Mouse (Mus musculus): Measurements from ENCODE around the gene Fry.

Gene Fry

DNA sequence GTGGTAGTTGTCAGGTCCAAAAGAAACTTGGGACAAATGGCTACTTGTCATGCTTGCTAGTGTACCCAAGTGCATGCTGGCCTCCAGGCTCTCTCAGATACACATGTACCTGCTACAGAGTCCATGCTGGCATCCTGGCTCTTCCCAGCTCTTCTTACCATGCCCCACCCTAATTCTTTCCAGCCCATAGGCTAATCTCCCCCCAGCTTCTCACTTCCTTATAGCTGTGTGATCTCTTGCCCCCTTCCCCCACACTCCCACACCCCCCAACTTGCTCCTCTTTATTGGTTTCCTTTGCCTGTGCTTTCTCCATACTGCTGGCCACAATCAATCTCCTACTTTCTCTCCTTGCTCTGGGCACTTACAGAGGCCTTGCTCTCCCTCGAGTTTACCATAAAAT lies 146.6 kb downstream of the Fry start:
- no peak for DNase-seq (ENCODE audit: low read depth in 2 of 2, low spot score in 2 of 2)

DNA sequence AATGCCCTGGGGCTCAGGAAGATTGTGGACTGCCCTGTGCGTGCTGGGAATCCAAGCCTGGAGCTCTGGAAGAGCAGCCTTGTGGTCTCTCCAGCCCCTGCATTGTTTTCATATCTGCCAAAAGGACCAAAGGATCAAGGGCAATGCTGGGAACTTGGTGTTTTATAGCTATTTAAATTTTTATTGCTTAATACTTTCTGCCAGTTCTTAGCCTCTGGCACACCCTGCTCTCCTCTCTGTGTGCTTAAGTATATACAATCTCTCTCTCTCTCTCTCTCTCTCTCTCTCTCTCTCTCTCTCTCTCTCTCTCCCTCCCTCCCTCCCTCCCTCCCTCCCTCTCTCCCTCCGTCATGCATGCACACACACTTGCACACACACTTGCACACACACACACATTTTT lies 147.5 kb downstream of the Fry start:
- no peak for DNase-seq (ENCODE audit: low read depth in 2 of 2, low spot score in 2 of 2)

DNA sequence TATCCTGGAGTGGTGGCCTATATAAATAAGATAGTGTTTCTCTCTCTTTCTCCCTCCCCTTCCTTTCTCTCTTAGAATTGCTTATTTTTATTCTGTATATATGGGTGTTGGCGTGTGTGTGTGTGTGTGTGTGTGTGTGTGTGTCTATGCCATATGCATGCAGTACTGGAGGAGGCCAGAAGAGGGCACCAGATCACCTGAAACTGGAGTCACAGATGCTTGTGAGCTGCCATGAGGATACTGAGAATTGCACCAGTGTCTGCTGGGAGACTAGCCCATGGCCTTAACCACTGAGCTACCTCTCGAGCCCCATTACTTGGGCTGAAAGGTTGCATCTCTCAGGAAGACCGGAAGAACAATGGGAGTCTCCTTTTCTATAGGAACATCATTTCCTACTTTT lies 149.8 kb downstream of the Fry start:
- no peak for DNase-seq (ENCODE audit: low read depth in 2 of 2, low spot score in 2 of 2)

DNA sequence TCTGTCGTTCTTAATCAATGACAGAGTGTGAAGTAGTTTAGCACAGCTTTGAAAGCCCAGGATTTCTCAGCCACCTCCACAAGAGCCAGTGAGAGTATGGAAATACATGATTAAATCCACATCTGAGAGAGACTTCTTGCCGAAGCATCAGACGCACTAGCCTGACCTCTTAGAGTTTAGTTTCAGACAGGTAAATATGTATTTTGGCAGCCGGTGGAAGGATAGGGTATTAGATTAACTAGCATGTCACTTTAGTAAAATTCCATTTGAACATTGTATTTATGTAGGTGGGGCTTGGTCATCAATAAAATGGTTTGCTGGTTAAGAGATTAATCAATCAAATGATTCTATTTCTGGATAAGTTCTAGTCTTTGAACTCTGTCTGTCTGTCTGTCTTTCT lies 152.0 kb downstream of the Fry start:
- DNase-seq (ENCODE audit: low read depth in 2 of 2, low spot score in 2 of 2) = no peak

DNA sequence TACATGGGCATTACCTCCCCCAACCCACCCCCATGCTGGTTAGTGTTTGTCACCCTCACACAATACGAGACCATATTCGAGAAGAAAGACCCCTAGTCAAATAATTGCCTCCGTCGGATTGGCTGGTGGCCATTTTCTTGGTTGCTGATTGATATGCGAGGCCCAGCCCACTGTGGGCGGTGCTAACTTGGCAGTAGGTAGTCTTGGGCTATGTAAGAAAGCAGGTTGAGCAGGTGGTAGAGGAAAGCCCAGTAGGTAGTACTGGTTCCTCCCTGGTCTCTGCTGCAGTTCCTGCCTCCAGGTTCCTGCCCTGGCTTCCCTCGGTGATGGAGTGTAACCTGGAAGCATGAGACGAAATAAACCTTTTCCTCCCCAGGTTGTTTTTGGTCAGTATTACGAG lies 153.7 kb downstream of the Fry start:
- no peak for DNase-seq (ENCODE audit: low read depth in 2 of 2, low spot score in 2 of 2)

DNA sequence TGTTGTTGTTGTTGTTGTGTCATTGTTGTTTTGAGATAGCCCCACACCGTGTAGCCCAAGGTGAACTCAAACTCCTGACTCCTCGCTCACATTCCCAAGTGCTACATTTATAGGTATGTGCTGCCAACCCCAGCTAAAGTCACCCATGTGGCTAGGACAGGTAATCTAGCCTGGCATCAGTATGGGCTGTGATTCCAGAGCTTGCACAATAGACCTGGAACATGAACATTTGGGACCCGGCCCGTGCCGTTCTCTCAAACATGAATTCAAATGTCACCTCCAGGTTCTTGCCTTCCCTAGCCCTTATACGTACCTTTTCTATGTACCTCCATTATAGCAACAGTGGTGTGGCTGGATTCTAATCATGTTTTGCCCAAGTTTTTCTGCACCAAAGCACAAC lies 156.9 kb downstream of the Fry start:
- DNase-seq (ENCODE audit: low read depth in 2 of 2, low spot score in 2 of 2) = no peak

DNA sequence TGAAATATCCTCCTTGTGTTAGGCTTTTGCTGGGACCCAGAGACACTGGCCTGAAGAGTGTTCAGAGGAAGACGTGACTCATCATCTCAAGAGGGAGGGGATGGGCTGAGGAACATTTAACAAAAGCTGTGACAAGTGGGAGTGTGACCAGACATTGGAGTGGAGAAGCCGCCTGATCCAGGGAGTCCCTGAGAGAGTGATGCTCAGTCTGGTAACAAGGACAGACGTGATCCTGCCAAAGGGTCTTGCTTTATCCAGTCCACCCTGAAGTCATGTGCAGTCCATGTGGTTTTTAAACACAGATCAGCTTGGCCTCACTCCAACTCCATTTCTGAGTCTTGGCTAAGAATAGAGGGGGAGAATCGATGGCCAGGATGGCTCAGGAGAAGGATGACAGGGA lies 158.2 kb downstream of the Fry start:
- DNase-seq (ENCODE audit: low read depth in 2 of 2, low spot score in 2 of 2) = no peak

GRCm38 (mm10) chr5:150279387-150279786 lies 160.9 kb downstream of the Fry start:
- DNase-seq (ENCODE audit: low read depth in 2 of 2, low spot score in 2 of 2) = no peak

GRCm38 (mm10) chr5:150281084-150281483 lies 162.6 kb downstream of the Fry start:
- DNase-seq (ENCODE audit: low read depth in 2 of 2, low spot score in 2 of 2) = no peak

DNA sequence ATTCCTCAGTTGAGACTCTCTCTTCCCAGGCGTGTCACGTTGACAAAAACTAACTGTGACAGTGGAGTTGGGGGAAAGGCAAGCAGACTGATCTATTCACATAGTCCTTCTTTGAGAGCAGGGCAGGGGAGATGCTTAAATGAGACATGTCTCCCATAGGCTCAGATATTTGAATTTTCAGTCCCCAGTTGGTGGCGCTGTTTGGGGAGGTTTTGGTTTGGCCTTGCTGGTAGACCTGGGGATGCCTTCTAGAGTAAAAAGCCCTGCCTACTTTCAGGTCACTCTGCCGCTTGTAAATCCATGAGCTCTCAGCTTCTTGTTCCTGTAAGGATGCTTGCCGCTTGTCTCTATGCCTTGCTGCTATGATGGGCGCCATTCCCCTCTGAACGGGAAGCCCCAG lies 163.6 kb downstream of the Fry start:
- DNase-seq (ENCODE audit: low read depth in 2 of 2, low spot score in 2 of 2) = no peak

DNA sequence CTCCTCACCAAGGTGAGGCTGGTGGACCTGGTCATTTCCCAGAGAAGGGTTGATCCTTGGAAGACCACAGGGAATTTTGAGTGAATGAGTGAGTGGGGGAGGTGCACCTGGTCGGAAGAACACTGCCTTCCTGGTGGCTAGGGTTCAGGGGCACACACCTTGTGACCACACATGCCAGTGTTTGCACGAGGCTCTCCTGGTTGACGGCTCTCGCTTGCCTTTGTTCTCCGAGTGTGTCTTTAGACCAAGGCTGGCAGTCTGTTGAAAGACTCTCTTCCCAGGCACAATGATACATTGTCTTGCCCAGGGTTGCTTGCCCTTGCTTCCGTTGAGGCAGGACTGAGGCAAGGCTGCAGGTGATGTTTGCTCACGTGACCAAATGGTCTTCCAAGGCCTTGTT lies 169.5 kb downstream of the Fry start:
- DNase-seq (ENCODE audit: low read depth in 2 of 2, low spot score in 2 of 2) = no peak

GRCm38 (mm10) chr5:150289611-150290010 lies 171.2 kb downstream of the Fry start:
- DNase-seq (ENCODE audit: low read depth in 2 of 2, low spot score in 2 of 2) = no peak

DNA sequence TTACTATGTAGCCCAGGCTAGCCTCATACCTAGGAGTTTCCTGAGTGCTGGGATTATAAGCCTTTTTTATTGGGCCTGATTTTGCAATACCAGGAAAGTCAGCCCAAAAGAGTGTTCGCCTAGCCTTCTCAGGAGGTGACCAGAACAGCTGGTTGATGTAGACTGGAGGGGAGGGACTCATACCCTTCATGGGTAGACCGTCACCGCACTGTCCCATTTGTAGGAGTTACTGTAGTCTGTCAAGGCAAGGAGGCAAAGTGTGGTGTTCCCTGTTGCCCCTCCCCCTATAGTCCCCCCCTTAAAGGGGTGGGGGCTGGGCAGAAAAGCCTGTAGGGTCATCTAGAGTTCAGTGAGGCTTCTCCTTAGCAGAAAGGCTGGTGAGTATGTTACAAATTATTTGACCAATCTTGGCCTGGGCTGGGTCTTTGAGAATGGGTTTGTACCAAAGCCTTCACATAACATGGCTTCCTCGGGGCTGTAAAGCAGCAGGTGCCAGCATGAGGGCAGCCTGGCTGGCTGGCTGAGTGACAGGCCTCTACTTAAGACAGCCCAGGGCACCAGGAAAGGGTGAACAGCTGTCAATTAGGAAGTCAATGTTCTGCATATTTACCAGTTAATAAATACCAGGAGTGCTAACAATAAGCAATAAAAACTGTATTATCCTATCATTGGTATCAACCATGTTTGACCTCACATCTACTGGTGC lies 172.2 kb downstream of the Fry start:
- no peak for DNase-seq (ENCODE audit: low read depth in 2 of 2, low spot score in 2 of 2)

DNA sequence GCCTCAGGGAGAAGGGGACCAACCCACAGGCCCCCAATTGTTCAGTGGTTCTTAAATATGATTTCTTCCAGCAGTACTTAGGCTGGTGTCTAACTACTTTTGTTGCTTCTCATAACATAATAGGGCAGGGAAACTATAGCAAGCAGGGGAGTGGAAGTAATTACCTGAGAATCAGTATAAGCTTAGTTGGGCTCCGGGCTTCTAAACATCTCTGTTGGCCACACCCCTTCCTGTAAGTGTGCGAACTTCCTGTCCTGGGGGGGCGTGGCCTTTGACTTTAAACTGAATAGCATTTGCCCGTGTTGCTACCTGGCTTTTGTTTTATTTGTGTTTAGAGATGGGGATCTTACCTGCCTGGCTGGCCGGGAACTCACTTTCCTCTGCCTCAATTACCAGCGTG lies 172.8 kb downstream of the Fry start:
- DNase-seq (ENCODE audit: low read depth in 2 of 2, low spot score in 2 of 2) = no peak

DNA sequence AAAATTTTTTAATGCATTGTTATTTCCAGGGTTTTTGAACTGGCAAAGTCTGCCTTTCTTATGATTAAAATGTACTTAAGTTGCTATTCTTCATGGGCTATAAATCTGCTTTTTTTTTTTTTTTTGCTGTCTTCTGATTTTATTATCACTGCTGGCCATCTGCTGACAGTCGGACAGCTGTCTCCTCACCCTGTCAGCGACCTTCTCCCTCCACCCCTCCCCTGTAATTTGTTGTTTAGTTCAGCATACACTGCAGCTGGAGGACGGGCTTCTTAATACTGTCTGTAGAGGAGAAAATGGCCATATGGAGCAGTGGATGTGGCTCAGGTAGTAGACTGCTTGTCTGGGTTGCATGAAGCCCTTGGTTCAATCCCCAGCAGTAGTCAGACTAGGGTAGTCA lies 173.7 kb downstream of the Fry start:
- DNase-seq (ENCODE audit: low read depth in 2 of 2, low spot score in 2 of 2) = no peak

GRCm38 (mm10) chr5:150294306-150294705 lies 175.9 kb downstream of the Fry start:
- no peak for DNase-seq (ENCODE audit: low read depth in 2 of 2, low spot score in 2 of 2)

DNA sequence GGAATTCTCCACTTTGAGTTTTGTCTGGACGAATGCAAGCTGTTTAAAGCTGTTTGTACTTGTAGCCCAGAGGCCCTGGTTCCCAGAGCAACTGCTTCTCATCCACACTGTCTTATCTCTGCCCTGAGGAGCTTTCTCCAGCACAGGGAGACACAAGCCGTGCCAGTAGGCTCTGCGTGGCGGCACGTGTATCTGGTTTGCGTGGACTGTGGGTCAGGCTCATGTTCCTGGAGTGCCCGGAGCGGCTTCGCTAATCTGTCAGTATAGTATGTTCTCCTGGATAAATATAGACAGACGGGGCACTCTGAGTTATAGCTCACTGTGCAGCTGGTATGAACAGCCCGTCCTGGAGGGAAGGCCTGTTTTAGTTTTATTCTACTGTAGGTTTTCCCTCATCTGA lies 176.7 kb downstream of the Fry start:
- no peak for DNase-seq (ENCODE audit: low read depth in 2 of 2, low spot score in 2 of 2)

- DNase-seq (ENCODE audit: low read depth in 2 of 2, low spot score in 2 of 2) = no peak
Measured at GRCm38 (mm10) chr5:150298969-150299368, 180.5 kb downstream of the Fry start.

GRCm38 (mm10) chr5:150302123-150302522 lies 183.7 kb downstream of the Fry start:
- DNase-seq (ENCODE audit: low read depth in 2 of 2, low spot score in 2 of 2) = no peak

DNA sequence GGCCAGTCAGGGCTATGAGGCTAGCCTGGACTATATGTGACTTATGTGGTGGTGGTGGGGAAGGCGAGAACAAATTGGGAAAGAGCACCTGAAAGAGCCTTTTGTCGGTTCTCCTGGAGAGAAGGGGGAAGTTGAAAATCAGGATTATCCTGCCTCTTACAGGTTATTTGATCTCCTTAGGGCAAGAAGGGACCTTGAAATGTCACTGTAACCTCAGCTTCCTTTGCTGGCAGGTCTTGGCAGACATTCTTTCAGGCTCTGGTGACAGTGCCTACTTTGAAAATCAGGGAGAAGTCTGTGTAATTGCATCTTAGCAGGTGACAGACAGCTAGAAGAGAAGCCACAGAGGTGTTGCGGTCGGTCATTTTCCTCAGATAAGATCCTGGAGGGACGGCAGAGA lies 184.6 kb downstream of the Fry start:
- no peak for DNase-seq (ENCODE audit: low read depth in 2 of 2, low spot score in 2 of 2)

DNA sequence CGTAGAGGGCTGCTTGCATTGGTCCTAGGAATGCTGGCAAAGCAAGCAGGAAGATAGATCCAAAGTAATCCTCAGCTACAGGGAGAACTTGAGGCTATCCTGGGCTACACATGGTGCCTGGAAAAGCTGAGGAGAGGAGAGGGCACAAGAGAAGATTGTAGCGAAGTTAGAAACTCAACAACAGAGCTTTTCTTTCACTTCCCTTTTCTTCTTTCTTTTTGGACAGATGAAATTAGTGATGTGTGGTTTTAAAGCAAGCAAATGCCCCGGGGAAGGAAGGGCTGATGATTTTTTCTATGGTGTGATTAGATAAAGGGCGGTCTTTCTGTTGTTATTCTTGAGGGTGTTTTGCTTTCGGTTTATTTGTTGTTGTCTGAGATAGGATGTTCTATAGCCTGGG lies 188.1 kb downstream of the Fry start:
- DNase-seq (ENCODE audit: low read depth in 2 of 2, low spot score in 2 of 2) = no peak

DNA sequence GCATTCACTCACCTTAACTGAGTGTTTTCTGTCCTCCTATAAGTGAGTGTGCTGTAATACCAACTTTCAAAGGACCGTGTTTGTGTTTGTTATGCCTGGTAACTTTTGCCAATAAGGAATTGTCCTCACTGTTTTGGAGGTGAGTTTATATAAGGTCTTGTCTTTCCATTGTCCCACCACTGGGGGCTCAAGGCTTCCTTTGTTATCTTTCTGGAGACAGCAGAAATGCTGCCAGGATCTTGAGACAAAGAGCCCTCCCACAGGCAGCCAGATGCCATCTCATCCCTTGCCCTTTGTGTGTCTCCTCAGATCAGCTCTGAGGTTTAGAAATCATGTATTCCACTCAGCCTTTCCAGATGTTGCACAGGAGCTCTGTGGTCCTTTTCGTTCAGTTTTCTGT lies 194.8 kb downstream of the Fry start:
- DNase-seq (ENCODE audit: low read depth in 2 of 2, low spot score in 2 of 2) = no peak

DNA sequence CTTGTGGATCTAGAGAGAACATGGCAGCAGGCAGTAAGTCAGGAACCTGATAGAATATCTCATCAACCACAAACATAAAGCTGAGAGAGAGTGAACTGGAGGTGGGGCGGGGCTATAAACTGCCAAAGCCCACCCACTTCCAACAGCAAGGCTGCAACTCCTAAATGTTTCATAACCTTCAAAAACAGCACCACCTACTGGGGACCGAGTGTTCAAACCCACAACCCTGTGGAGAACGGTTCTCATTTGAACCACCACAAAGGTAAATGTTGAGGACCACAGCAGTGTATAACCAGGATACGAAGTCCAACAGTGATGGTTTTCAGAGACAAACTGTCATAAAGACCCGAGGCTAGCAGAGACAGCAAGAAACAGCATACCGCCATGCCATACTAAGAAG lies 196.1 kb downstream of the Fry start:
- no peak for DNase-seq (ENCODE audit: low read depth in 2 of 2, low spot score in 2 of 2)

DNA sequence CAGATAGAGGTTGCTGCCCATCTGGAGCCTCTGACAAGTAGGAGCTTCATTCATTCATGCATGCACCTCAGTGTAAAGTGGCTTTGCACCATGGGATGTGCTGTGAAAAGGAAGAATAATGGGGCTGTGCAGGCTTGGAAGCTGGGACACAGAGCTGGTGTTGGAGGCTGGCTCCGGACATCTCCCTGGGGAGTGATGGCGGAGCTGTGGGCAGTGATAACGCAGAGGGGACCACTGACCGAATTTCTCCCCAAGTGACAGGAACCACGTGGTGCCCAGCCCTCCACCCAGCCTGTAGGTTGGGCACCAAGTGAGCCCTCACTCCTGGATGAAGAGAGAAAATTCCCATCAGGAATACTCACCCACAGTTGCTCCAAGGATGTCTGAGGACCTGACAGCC lies 207.0 kb downstream of the Fry start:
- no peak for DNase-seq (ENCODE audit: low read depth in 2 of 2, low spot score in 2 of 2)
